Mouse (Mus musculus): Measurements from ENCODE around the gene Tmem189. TPM values are rescaled to one million over a fixed set of nuclear protein-coding genes. Genes with fewer than 3 reads are reported as not detected.

Gene Tmem189
- polyA plus RNA-seq, 1 experiment from 2014 or later, result 35.5 TPM

Small RNA genes lying within 50 kb of the gene (microRNA-seq; reads per million reads assigned to microRNA genes)
- not detected for gene Gm22355

Other genes starting within 250 kb of the Tmem189 start
- 111 and 114 TPM in 2 replicates for gene Rnf114, start 197.2 kb downstream of the Tmem189 start, polyA plus RNA-seq (2014; fragmentation: Nextera tagmentation; extraction: Ambion mirVana)
- gene Spata2, start 196.9 kb downstream of the Tmem189 start, polyA plus RNA-seq (2014; fragmentation: Nextera tagmentation; extraction: Ambion mirVana), result 14.6 and 16.0 TPM in 2 replicates
- gene Snai1, start 151.6 kb downstream of the Tmem189 start, polyA plus RNA-seq (2014; fragmentation: Nextera tagmentation; extraction: Ambion mirVana), result 102 and 104 TPM in 2 replicates
- 264 and 267 TPM in 2 replicates for gene Ube2v1, start 57.7 kb downstream of the Tmem189 start, polyA plus RNA-seq (2014; fragmentation: Nextera tagmentation; extraction: Ambion mirVana)
- gene Gm20431, start 28.3 kb downstream of the Tmem189 start, polyA plus RNA-seq (2014; fragmentation: Nextera tagmentation; extraction: Ambion mirVana), result 4.9 and 7.7 TPM in 2 replicates
- gene Cebpb, start 907 bp downstream of the Tmem189 start, polyA plus RNA-seq (2014; fragmentation: Nextera tagmentation; extraction: Ambion mirVana), result 2.6 and 4.1 TPM in 2 replicates
- 57.4 and 61.2 TPM in 2 replicates for gene Ptpn1, start 242.2 kb upstream of the Tmem189 start, polyA plus RNA-seq (2014; fragmentation: Nextera tagmentation; extraction: Ambion mirVana)